Mouse (Mus musculus): ENCODE results near the gene Enah. TPM values are rescaled to one million over a fixed set of nuclear protein-coding genes. Genes with fewer than 3 reads are reported as not detected.

The Enah gene
- 1 to 10 TPM; 1.1 to 1.8 TPM for total RNA-seq (2023)

DNA sequence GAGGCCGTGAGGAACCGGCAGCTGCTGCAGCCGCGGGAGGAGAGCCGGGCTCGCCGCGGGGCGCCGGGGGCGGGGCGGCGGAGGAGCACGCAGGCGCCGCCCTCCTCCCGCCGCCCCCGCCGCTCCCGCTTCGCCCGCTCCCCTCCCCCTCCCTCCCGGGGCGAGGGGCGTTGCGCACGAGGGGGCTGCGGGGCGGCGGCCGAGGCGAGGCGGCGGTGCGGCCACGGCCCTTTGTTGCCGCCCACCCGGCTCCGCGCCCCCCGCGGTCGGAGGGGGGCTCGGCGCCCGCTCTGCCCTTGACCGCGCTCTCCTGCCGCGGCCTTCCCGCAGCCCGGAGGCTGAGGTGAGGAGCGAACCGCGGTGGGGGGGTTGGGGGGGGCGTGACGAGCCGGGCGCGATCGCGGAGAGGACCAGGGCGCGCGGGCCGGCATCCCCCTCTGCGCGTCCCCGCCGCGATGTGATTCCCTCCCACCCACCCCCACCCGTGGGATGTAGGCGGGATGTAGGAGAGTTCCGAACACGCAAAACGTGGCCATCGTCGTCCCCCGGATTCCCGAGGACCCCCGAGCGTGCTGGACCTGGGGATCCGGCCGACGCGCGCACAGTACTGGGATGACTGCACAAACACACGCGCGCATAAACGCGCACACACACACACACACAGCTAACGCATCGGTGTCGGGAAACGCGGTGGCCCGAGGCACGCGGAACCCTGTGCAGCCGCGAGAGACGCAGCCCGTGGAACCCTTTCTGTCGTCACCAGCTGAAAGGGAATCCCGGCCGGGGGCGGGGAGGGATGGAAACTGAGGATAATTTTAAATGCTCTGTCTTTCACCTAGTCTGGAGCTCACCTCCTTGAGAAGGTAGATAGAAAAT lies at the start of gene Enah:
TSS of gene Enah (minus strand) at position 65 of the 876 bp plus-strand sequence.

Other genes with a start within 250 kb of the Enah start
- 100 to 1,000 TPM; 451 to 462 TPM for gene Lbr, start 176.9 kb downstream of the Enah start, total RNA-seq (2023)
- 10 to 100 TPM; 43.9 to 48.0 TPM for gene Srp9, start 104.7 kb upstream of the Enah start, total RNA-seq (2023)
- not detected for gene Vmn1r1, start 144.5 kb upstream of the Enah start, total RNA-seq (2023)